Mouse (Mus musculus) heart, postnatal 4 days (tissue): ENCODE measurements around the gene Aqp12. TPM values are rescaled to one million over a fixed set of nuclear protein-coding genes. Genes with fewer than 3 reads are reported as not detected.
"Not testable (repeated sequence)": the region's sequence is repeated elsewhere in the genome, so short reads cannot be mapped to it uniquely, and the experiment has no call there.

Experiments used
- DNase-seq: peaks from one replicate; pipeline ENCODE4 v3.0.0; 2021
- total RNA-seq, 2 experiments: library from RNA; stranded (reverse); gene quantifications; 2 replicates each; pipeline ENCODE4 v1.2.3; 2021

The Aqp12 gene
- total RNA-seq: not detected

DNA sequence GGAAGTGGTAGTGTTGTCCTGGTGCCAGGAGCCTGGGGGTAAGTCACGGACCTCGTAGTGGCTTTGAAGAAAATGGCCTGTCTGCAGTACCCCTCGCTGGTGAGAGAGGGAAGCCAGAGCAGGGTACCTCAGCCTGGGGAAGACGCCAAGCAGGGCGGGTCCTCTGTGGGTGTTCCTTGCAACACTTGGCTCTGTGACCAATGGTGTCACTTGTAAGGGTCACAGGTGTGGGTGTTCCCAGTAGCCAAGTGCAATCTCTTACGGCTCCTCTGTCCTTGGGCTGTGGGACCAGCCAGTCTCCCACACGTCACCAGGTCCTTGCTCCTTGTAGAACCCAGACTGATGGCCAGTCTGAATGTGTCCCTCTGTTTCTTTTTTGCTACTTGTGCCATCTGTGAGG, at the start of gene Aqp12:
Aqp12 (plus strand) TSS at position 274 of the 400 bp plus-strand sequence.
- DNase-seq: no peak

DNA sequence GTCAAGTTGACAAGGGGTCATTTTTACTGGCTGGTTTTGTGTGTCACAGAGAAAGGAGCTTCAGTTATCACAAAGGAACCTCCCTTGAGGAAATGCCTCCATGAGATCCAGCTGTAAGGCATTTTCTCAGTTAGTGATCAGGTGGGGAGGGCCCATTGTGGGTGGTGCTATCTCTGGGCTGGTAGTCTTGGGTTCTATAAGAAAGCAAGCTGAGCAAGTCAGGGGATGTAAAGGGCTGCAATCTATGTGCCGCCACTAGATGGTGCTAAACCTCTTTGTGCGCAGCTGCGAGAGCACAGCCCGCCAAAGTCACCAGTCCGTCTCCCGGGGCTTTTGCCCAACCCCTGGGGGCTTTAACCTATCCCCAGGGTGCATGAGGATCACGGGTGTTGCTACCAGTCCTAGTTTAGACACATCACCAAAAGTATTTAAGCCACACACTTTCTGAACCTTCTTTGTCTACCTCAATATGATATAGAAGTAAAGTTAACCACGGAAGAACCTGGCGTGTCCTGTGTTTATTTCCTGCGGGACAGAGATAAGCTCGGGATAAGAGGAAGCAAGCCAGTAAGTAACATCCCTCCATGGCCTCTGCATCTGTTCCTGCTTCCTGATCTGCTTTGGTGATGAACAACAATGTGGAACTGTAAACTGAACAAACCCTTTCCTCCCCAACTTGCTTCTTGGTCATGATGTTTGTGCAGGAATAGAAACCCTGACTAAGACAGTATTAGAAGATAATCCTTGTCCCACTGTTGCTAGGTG, 49.4 kb upstream of the Aqp12 start:
- peak; percentile 81 for DNase-seq

DNA sequence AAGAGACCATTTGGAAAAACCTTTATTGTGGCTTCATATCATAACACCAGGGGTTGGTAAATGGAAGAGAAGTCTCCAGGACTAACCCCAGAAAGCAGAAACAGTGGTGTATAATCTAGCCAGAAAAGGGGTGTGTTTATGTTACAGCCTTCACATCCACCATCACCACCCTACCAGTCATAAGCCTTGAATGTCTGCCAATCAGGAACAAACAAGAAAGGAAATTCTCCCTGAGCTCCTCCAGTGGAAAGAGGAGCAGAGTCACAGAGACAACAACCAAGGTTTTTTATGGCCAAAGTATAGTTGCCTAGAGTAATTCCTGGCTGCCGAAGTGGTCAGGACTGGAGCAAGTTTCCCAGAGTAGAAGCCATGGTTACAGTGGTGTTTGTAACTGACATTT, 47.1 kb upstream of the Aqp12 start:
- DNase-seq: peak; percentile 2

DNA sequence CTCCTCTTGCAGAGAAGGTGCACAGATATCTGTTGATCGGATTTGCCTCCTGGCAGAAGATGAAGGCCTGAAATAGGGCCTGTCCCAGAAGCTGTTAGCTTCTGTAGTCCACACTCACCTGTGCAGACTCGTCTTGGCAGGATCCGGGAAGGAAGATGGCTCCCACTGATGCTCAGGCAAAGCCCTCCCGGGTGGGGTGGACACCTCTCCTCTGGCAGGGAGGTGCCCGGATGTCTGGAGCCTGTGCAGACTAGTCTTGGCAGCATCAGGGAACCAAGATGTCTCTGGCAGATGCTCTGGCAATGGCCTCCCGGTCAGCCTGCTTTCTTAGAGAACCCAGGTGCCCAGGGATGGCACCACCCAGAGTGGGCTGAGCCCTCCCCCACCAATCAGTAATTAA, 35.3 kb upstream of the Aqp12 start:
- DNase-seq: not testable (repeated sequence)

DNA sequence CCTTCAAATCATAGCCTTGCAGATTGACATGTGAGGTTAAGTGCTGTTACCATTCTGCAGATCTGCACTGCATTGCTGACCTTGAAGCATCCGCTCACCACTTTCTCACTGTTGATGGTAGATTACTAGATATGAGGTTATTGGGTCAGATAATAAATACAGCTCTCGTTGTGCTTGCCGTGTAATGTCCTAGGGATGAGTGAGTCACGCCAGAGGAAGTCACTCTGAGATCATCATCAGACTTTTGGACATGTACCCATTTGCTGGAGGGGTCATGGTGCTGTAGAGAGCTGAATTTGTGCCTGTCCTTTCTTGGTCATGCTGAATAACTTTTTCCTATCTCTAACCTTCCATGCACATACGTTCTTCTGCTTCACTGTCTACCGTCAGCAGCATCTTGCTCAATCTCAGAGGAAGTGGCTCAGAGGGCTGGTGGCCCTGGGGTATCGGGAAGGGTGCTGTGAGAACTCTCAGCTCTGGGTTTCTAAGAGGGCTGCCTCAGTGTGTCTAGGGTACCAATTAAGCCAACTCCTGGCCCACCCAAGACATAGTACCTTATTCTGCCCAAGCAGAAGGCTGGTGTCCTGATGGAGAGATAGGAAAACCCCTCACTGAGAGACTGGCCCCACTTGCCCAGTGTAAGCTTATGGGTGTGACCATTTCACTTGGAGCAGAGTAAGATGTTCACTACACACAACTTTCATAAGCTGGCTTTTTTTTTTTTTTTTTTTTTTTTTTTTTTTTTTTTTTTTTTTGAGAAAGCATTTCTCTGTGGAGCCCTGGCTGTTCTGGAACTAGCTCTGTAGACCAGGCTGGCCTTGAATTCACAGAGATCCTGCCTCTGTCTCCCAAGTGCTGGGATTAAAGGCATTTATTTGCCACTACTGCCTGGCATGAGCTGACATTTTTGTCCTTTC, 34.0 kb upstream of the Aqp12 start:
- no peak for DNase-seq

DNA sequence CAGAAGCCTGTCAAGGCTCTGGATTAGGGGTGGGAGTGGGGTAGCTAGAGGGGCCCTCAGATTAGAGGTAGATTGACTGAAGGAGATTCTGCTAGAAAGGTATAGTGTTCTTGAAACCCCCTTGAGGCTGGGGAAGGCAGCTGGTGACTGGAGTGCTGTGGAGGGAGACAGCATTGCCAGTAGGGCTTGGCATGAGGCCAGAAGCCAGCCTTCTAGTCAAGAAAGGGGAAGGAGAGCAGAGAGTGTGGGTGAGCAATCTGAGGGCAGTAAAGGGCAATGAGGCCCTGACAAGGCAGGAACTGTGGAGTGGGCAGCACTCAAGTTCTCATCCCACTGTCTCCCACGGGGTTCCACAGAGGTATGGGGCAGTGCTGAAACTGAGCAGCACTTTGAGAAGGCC, 33.3 kb upstream of the Aqp12 start:
- peak; percentile 68 for DNase-seq

DNA sequence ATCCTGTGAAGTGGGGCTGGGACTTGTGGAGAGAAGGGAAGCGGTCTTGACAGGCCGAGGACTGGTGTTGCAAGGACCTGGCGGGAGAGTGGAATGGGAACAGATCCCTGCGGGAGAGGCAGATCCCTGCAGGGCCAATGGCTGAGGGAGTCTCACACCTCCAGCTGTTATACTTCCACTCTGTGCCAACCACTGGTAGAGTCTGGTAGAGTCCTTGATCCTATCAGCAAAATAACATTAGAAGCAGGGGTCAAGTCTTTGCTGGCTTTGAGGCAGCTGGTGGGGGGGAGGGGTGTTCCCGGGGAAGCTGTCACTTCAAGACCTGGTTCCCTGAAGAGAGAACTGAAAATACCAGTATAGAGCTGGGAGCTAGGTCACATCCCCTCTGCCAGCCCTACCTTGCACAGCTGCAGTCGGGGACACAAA, 30.0 kb upstream of the Aqp12 start:
- peak; percentile 24 for DNase-seq

DNA sequence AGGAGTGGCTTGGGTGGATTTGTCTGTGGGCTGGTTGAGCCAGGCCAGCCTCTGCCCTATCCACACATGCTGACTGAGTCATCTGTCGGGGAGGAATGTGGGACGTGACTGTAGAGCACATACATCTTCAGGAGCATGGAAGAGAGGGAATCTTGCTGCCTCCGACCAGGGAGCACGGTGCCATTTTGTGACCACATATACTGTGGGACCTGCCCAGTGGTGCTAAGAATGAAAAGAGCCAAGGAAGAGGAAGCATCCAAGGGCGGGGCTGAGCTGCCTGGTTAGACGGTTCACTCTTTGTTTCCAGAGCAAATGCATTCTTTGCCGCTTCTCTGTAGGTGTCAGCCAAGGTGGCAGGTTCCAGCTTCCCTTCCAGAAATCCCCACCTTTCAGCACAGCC, 27.5 kb upstream of the Aqp12 start:
- DNase-seq: no peak

DNA sequence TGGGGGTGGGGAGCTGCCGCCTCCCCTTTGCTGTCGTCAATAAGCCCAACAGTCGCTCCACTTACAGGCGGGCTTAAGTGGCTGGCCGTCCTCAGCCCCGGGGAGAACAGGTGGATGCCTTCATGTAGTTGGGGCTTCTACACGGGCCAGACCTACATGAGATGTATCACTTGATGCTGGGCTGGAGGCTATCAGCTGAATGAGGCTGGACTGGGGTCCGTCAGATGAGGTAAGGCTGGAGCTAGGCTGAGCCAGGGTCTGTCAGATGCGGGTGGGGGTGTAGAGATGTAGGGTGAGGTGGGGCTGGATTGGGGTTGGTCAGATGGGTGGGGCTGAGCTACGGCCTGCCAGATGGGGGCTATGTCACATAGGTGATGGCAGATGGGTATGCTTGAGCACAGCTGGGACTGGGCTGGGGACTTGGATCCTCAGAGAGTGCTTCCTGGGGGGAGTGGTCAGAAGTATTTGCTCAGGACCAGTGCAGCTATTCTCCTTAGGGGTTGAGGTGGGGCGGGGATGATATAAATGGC, 27.0 kb upstream of the Aqp12 start:
- DNase-seq: no peak

DNA sequence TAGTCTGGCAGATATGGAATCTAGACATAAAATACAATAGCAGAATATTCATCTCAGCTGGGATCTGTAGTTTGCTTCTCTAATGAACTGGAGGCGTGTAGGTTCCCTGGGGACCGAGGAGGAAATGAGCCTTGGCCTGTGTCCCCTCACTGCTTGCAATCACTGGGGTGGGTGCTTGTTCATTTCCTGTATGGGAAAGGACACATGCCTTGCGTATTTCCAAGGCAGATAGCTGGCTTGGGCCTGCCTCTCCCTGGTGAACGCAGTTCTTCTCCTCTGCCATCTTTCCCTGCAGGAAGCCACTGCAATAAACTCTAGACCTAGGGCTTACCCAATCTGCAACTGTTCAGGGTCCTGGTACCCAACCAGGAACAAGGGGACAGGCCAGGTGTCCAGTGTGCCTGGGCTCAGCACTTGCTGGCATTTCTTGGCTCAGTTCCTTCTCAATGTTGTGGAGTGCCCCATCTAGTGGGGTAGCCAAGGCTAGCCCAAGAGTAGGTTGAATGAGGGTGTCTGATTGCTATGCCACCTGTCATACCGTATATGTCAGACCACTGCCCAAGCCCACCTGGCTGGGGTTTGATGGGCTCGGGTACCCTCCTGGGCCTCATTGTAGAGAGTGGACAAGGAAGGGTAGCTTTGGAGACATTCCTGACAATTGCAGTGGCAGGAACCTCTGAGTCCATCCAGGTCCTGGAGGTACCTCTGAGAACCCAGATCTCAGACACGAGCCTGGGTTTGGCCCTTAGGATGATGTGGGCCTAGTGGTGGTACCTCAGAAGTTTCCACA, 24.9 kb upstream of the Aqp12 start:
- peak; percentile 63 for DNase-seq

DNA sequence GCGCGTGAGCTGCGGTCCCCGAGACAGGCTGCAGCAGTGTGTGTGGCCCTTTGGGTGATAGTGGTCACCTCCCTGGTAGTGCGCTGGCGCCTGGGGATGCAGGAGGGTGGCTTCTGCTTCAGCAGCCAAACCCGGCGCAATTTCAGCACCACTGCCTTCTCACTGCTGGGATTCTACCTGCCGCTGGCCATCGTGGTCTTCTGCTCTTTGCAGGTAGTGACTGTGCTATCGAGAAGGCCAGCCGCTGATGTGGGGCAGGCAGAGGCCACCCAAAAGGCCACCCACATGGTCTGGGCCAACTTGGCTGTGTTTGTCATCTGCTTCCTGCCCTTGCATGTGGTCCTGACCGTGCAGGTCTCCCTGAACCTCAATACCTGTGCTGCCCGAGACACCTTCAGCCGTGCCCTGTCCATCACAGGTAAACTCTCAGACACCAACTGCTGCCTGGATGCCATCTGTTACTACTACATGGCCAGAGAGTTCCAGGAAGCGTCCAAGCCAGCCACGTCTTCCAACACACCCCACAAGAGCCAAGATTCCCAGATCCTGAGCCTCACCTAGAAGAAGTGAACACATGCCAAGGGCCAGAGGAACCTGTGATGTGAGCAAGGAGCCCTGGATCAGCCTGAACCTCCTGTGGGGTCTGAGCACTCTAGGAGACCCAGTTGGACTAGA, 23.1 kb upstream of the Aqp12 start:
- no peak for DNase-seq

DNA sequence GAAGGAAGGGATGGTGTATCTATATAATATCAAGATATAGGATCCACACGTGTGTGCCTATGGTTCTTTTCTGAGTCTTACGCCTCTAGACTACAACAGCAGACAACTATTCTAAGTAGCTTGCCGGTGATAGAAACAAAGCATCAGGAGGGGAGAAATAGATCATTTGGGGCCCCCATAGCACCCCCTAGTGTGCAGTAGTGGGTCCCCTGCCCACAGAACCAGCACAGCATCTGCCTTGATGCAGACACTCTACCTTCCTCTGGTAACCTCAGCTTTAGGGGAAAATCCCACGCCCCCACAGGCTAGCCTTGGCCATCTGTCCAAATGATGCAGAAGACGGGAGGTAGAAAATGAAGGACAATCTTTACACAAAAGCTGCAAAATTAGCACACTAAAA, 21.1 kb upstream of the Aqp12 start:
- no peak for DNase-seq

DNA sequence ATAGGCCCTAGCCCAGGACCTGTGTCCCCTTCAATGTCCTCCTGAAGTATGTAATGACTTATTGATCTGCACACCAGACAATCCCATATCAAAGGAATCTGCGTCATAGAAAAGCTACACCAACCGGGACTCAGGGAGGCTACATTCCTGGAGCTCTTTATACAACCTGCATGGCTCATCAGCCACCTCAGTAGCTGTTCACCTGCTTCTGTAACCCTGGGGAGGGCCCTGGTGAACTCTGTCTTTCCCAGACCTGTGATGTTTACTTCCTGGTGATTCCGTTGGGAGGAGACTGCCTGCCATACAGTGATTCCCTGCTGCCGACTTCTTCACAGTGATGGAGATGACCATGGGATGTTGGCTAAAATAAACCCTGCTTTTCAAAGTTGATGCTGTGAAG, 17.2 kb upstream of the Aqp12 start:
- DNase-seq: no peak

DNA sequence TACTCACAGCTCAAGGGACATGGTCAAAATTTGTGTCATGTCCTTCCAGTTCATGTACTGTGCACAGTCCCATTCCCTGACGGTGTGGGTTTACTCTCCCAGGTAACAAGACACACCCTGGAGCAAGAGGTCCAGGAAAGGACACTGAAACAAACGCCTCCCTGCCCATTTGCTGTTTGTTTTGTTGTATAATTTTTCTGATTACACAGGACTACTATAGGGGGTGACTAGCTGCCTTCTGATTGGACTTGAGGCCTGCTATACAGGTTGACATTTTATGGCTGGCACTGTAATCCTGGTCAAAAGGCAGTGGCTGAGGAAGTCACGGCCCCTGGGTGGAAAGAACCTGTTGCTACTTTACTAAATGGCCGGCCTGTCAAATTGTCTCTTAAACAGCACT, 16.2 kb upstream of the Aqp12 start:
- no peak for DNase-seq

DNA sequence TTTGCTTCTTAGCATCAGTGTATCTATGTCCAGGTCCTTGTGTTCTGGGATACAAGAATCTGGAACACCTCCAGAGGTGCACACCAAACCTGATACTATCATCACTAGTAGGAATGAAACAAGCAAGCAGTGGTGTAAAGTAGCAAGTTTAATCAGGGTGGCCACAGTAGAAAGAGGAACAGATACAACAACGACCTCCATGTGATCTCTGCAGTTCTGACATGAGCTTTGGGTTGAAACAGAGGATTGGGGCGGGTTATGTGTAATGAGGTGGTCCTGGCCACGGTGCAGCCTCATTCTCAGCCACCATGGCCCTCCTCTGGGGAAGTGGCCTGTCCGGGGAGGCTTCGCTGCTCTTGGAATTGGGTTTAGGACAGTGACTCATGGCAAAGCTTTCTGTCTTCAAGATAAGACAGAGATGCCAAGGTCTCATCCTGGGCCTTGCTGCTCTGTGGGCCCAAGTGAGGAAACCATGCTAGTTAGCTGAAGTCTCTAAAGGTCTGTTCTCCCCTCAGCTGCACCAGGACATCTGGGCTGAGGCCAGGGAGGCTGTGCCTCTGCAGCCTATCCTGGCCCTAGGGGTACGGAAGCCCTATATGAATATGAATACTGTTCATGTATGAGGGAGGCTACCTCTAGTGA, 13.8 kb upstream of the Aqp12 start:
- no peak for DNase-seq

DNA sequence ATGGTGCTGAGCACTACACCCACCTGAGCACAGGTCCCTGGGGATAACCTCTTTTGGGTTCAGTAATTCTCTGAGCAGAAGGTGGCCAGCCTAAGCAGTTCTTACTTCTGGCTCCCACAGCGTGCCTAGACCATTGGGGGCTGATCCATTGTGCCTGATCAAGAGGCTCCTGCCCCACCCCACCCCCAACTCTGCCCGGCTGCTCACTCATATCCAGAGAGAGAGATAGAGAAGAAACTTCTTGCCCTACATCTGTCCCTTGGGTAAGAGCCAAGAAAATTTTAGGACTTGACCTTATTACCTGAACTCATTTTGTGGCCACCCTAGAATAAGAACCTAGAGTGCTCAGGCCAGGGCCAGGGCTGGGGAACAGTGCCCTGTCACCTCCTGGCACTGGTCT, 13.3 kb upstream of the Aqp12 start:
- no peak for DNase-seq

DNA sequence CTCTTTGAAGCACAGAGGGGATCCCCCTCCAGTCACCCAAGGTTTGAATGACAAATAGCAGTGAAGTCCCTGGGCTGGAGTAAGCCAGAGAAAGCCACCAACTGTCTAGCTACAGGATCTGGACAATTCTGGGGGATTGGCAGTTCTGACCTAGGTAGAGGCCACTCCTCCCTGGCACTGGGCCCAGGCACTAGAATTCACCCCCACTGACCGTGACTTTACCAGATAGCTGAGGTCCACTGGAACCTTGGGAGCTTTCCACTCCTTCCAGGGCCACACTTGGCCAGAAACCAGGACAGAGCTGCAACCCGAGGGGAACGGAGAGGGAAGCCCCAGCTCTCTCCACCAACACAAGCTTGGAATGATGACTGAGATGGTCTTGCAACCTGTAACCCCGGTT, 3.1 kb downstream of the Aqp12 start:
- DNase-seq: peak; percentile 61

DNA sequence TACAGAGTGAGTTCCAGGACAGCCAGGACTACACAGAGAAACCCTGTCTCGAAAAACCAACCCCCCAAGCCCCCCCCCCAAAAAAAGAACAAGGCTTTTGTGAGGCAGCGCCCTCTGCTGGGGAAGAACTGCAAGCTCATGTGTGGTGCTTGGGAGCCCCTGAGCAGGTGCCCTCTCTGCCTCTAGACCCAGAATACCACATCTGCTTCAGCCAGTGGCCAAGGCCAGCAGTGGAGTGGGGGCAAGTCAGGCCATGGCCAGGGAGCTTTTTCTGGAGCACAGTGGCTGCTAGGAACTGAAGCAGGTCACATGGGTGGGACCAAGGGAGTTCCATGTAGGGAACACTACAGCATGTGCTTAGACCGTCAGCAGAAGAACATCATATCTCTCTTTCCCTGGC, 4.6 kb downstream of the Aqp12 start:
- DNase-seq: peak; percentile 47

DNA sequence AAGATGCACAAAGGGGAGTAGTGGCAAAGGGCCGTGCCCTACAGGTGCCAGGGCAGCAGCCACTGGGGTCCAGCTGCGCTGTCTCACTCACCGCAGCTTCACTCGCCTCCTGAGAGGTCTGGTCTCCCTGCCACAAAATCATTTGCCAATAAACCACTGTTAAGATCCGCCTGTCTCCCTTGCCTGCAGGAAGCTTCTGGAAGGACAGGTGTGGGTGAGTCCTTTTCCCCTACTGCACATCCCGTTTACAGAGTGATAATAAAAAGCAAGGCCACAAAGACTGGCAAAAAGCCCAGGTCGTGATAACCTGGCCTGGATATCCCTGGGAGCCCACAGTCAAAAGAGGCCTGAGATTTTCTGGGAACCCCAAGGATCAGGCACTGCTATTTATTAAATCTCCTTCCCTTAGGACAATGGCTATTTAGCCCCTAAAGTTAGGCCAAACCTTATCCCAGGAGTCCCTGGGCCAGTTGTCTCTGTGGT, 6.0 kb downstream of the Aqp12 start:
- no peak for DNase-seq

DNA sequence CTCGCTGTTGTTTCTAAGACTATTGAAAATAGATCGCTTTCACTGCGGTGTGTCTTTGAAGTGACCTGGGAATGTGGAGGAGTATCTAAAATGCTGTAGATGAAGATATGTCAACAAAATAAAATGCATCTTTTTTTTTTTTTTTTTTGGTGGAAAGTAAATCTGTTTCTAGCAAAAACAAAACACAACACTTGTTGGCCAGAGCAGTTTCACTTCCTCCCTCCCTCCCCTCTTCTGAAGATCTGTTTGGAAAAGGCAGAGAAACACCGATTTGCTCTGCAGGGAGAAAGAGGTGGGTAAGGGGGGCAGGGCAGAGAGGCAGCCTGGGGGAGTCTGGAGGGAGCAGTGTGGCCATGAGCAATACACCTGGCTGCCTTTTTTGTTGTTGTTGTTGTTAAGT, 7.2 kb downstream of the Aqp12 start:
- no peak for DNase-seq

DNA sequence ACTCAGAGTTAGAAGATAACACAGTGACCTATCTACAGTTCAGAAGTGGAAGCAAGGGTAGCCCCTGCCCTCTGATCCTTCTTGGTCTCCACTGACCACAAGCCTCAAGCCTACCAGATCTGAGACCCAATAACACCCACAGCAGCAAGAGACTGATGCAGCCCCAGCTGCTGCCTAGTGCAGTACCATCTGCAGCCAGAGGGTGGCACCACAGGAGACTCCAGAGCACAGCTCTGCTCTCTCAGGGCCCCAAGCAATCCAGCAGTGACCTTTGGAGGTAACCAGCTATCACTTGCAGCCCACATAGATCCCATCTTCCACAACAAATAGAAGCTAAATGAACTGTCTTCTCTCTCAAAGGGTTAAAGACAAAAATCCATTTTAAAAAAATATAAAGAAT, 8.3 kb downstream of the Aqp12 start:
- DNase-seq: peak; percentile 88
